Mouse (Mus musculus): Measurements from ENCODE around the gene Inpp1.

Inpp1 gene

DNA sequence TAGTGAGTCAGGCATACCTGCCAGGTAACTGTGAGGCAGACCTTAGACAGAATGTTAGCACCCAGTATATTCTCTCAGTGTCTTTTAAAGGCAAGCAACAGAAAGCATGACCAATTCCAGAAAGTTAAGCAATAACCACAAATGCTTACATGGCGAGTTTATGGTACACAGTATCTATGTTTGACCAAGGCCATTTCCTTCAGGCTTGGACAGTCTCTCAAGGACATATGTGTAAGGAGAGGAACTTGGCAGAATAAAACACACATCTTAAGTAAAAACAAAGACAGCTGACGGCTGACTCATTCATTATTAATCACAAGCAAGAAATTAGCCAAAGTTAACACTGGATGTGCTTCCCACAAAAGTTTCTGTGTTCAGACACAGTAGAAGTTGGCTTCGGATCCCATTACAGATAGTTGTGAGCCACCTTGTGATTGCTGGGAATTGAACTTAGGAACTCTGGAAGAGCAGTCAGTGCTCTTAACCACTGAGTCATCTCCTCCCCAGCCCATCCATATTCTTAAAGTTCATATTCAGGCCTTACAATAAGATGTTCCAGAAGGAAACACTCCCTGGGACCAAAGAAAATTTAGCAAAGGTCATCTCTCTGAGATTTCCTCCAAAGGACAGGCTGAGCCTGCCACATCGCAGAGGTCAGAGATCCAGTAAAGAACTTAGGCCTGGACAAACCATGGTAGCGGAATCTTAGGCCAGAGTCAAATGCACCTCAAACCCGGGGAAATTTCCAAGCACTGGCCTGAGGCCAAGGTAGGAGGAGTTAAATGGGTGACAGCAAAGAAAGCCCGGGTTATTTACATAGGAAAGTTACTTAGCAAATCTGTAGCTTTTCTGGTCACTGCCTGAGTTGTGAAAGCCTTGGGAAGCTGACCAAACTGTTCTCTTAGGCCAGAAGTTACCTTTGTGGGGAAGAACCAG lies 52.0 kb downstream of the Inpp1 start:
- no peaks in the 10 kb centered on the region for H3K27me3 ChIP-seq (ENCODE audit: insufficient read depth, low read length)
- H3K36me3 ChIP-seq (ENCODE audit: insufficient read depth, low read length): no peaks in the 10 kb centered on the region
- TF ChIP-seq POU5F1 (IDR thresholded peaks at IDR 0.05; ENCODE audit: borderline replicate concordance, low read length) (no peak), NANOG (IDR thresholded peaks at IDR 0.05; ENCODE audit: borderline replicate concordance, low read length) (no peak), CTCF (conservative IDR thresholded peaks at IDR 0.05; ENCODE audit: low read length) (no peak)
- H3K9me3 ChIP-seq (ENCODE audit: low read length): no peaks in the 10 kb centered on the region
- no peak overlapping the region for H3K4me3 ChIP-seq (replicated peaks; ENCODE audit: low read length)
- no peaks in the 10 kb centered on the region for H3K4me1 ChIP-seq (replicated peaks; ENCODE audit: low read depth, low read length)

DNA sequence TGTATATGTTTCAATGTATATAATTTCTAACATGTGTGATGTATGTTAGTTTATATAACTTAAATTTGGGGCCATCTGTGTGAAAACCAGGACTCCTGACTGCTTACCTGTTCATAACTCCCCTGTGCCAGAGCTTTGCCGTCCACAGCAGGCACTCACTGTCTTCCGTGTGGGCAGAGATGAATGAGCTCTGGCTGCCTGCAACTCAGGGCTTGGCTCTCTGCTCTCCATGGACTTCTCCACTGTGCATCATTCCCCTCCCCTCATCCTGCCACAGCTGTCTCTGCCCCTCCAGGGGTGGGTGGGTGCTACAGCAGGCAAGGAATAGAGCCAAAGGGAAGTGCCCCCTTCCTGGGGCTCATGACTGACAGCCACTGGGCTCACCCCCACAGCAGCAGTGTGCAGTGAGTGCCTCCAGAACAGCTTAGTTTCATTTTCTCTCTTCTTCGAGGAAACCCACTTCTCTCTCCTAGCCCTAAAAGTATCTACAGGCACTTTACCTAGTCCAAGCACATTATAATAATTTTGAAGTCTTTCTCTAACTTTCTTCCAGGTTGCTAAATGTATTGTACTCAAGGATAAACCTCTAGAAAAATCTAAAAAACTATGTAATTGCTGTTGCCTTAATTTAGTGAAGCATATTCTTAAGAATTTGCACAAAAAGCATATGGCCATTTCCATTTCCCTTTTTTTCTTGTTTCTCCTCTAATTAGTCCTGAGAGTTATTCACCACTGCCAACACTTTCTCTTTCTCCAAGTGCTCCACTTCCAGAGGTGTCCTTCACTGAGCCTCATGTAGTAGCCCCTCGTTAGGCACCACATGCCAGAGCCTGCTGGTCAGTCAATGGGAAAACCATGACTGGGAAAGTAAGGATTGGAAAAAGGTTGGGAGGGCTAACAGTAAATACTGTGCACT lies 53.3 kb downstream of the Inpp1 start:
- Histone ChIP-seq H3K9me3 (ENCODE audit: low read length) (no peaks in the 10 kb centered on the region), H3K27me3 (ENCODE audit: insufficient read depth, low read length) (no peaks in the 10 kb centered on the region), H3K36me3 (ENCODE audit: insufficient read depth, low read length) (no peaks in the 10 kb centered on the region), H3K4me3 (replicated peaks; ENCODE audit: low read length) (no peak overlapping the region), H3K4me1 (replicated peaks; ENCODE audit: low read depth, low read length) (no peaks in the 10 kb centered on the region)
- TF ChIP-seq NANOG (IDR thresholded peaks at IDR 0.05; ENCODE audit: borderline replicate concordance, low read length): no peak
- no peak for TF ChIP-seq CTCF (conservative IDR thresholded peaks at IDR 0.05; ENCODE audit: low read length)
- TF ChIP-seq POU5F1 (IDR thresholded peaks at IDR 0.05; ENCODE audit: borderline replicate concordance, low read length): no peak

DNA sequence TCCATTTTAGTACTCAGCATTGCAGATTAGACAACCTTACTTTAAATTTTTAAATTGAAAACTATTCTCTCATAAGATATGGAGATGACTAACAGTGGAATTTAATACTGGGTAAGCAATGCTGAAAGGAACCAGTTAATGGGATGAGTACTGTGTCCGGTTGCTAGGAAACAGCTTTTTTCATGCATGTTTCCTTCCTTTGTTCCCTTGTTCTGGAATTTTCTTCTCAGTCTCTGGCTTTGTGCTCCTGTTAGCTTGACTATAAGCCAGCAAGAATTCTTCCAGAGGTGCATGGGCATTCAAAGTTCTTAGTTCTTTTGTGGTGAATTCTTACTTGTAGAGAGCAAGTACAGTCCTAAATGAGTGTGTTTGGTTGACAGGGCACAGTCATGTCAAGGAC lies 59.3 kb downstream of the Inpp1 start:
- TF ChIP-seq CTCF (conservative IDR thresholded peaks at IDR 0.05; ENCODE audit: low read length): no peak
- no peak for TF ChIP-seq POU5F1 (IDR thresholded peaks at IDR 0.05; ENCODE audit: borderline replicate concordance, low read length)
- TF ChIP-seq NANOG (IDR thresholded peaks at IDR 0.05; ENCODE audit: borderline replicate concordance, low read length): no peak
- Histone ChIP-seq H3K4me1 (replicated peaks; ENCODE audit: low read depth, low read length) (peaks cover 5% of the 10 kb centered on the region), H3K36me3 (ENCODE audit: insufficient read depth, low read length) (no peaks in the 10 kb centered on the region), H3K9me3 (ENCODE audit: low read length) (no peaks in the 10 kb centered on the region), H3K4me3 (replicated peaks; ENCODE audit: low read length) (no peak overlapping the region), H3K27me3 (ENCODE audit: insufficient read depth, low read length) (no peaks in the 10 kb centered on the region)

DNA sequence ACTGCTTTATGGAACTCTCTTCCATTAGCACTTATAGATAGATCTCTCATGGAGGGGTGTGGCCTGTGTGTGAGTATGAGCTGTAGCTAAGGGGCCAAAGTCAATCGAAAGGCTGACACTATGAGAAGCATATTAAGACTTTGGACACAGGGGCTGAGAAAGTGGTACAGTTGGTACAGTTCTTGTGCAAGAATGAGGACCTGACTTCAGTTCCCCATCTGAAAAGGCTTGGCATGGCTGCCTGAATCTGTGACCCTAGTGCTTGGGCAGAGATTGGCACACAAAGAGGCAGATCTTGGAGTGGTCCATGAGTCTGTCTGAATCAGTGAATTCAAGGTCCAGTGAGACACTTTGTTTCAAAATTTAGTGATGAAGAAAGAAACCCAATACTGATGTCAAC lies 63.2 kb downstream of the Inpp1 start:
- TF ChIP-seq CTCF (conservative IDR thresholded peaks at IDR 0.05; ENCODE audit: low read length): no peak
- TF ChIP-seq NANOG (IDR thresholded peaks at IDR 0.05; ENCODE audit: borderline replicate concordance, low read length): no peak
- no peak for TF ChIP-seq POU5F1 (IDR thresholded peaks at IDR 0.05; ENCODE audit: borderline replicate concordance, low read length)
- no peaks in the 10 kb centered on the region for H3K36me3 ChIP-seq (ENCODE audit: insufficient read depth, low read length)
- H3K4me3 ChIP-seq (replicated peaks; ENCODE audit: low read length): no peak overlapping the region
- peaks cover 5% of the 10 kb centered on the region for H3K4me1 ChIP-seq (replicated peaks; ENCODE audit: low read depth, low read length)
- H3K9me3 ChIP-seq (ENCODE audit: low read length): no peaks in the 10 kb centered on the region
- no peaks in the 10 kb centered on the region for H3K27me3 ChIP-seq (ENCODE audit: insufficient read depth, low read length)

DNA sequence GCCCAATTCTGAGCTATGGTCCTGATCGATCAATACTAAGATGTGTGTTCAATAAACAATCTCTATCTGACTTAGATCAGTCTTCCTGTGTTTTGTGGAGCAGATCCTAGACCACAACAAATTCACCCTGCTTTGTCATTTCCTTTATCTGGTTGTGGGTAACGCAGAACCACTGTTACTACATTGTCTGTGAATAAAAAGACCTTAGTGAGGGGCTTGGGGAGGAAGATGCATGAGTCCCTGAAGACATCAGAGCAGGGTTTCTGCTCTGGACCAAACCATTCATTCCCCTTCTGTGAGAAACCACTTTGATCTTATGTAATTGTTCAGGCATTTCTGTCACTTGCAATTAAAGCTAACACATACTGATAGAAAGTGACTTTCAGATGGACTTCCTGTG lies 63.7 kb downstream of the Inpp1 start:
- Histone ChIP-seq H3K4me1 (replicated peaks; ENCODE audit: low read depth, low read length) (peaks cover 5% of the 10 kb centered on the region), H3K9me3 (ENCODE audit: low read length) (no peaks in the 10 kb centered on the region), H3K27me3 (ENCODE audit: insufficient read depth, low read length) (no peaks in the 10 kb centered on the region), H3K36me3 (ENCODE audit: insufficient read depth, low read length) (no peaks in the 10 kb centered on the region), H3K4me3 (replicated peaks; ENCODE audit: low read length) (no peak overlapping the region)
- TF ChIP-seq POU5F1 (IDR thresholded peaks at IDR 0.05; ENCODE audit: borderline replicate concordance, low read length): no peak
- no peak for TF ChIP-seq NANOG (IDR thresholded peaks at IDR 0.05; ENCODE audit: borderline replicate concordance, low read length)
- TF ChIP-seq CTCF (conservative IDR thresholded peaks at IDR 0.05; ENCODE audit: low read length): no peak

DNA sequence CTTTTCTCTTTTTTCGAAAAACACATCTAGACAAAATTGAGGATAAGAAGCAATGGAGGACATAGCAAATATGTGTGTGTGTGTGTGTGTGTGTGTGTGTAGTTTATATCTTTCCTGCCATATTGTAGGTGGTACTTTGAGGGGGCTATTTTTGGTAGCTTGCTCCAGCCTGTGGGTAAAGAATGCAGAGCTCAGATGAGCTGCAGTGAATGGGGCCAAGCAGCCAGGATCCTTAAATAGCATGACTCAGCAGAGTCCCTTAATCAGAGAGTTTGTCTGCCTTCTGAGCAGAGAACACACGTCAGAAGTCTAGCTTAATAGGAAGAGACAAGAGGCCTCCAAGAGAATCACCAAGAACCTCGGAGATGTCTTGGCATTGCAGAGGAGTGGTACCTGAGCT lies 64.8 kb downstream of the Inpp1 start:
- TF ChIP-seq CTCF (conservative IDR thresholded peaks at IDR 0.05; ENCODE audit: low read length) (no peak), NANOG (IDR thresholded peaks at IDR 0.05; ENCODE audit: borderline replicate concordance, low read length) (no peak), POU5F1 (IDR thresholded peaks at IDR 0.05; ENCODE audit: borderline replicate concordance, low read length) (no peak)
- Histone ChIP-seq H3K27me3 (ENCODE audit: insufficient read depth, low read length) (no peaks in the 10 kb centered on the region), H3K9me3 (ENCODE audit: low read length) (no peaks in the 10 kb centered on the region), H3K36me3 (ENCODE audit: insufficient read depth, low read length) (no peaks in the 10 kb centered on the region), H3K4me1 (replicated peaks; ENCODE audit: low read depth, low read length) (no peaks in the 10 kb centered on the region), H3K4me3 (replicated peaks; ENCODE audit: low read length) (no peak overlapping the region)

DNA sequence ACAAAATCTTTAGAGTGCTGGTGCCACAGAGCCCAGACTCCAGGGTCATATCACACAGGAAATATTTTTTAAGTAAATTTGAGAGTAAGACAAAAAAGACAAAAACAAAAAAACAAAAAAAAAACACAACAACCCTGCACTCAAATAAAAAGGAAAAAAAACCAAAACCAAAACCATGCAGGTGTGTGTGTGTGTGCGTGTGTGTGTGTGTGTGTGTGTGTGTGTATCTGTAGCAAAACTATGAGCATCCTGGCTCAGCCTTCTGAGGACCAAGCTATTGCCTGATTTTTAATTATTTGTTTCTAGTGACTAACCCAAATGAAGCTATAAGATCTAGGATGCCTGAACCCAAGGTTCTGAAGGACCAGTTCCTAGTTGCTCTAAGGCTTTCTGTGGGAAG lies 65.9 kb downstream of the Inpp1 start:
- no peaks in the 10 kb centered on the region for H3K36me3 ChIP-seq (ENCODE audit: insufficient read depth, low read length)
- TF ChIP-seq POU5F1 (IDR thresholded peaks at IDR 0.05; ENCODE audit: borderline replicate concordance, low read length) (no peak), CTCF (conservative IDR thresholded peaks at IDR 0.05; ENCODE audit: low read length) (no peak), NANOG (IDR thresholded peaks at IDR 0.05; ENCODE audit: borderline replicate concordance, low read length) (no peak)

DNA sequence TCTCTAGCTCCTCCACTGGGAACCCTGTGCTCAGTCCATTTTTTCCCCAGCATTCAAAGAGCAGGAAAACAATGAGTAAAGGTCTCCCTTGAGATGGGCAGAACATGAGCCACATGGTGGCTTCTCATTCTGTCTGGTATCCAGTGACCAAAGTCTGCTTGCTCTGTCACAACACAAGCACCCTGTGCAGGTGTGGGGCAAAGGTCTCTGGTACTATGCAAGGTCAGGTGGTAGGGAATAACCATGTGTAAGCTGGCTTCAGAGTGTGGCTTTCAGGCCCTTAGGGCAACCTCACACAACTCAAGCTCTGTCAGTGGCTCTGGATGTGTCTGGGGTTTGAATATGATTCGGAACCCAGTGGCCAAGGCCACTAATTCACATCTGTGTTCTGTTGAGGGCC lies 67.5 kb downstream of the Inpp1 start:
- no peaks in the 10 kb centered on the region for H3K36me3 ChIP-seq (ENCODE audit: insufficient read depth, low read length)
- no peak overlapping the region for H3K4me3 ChIP-seq (replicated peaks; ENCODE audit: low read length)
- TF ChIP-seq POU5F1 (IDR thresholded peaks at IDR 0.05; ENCODE audit: borderline replicate concordance, low read length) (no peak), CTCF (conservative IDR thresholded peaks at IDR 0.05; ENCODE audit: low read length) (no peak), NANOG (IDR thresholded peaks at IDR 0.05; ENCODE audit: borderline replicate concordance, low read length) (no peak)
- H3K9me3 ChIP-seq (ENCODE audit: low read length): no peaks in the 10 kb centered on the region
- no peaks in the 10 kb centered on the region for H3K27me3 ChIP-seq (ENCODE audit: insufficient read depth, low read length)
- no peaks in the 10 kb centered on the region for H3K4me1 ChIP-seq (replicated peaks; ENCODE audit: low read depth, low read length)

More for the DNA sequence above, 65.9 kb downstream of the Inpp1 start:
- Histone ChIP-seq H3K27me3 (ENCODE audit: insufficient read depth, low read length) (no peaks in the 10 kb centered on the region), H3K4me1 (replicated peaks; ENCODE audit: low read depth, low read length) (no peaks in the 10 kb centered on the region), H3K4me3 (replicated peaks; ENCODE audit: low read length) (no peak overlapping the region), H3K9me3 (ENCODE audit: low read length) (no peaks in the 10 kb centered on the region)

All from E14TG2a.4 (cell line).